Mouse (Mus musculus) cerebellum, adult 2 months (tissue): ENCODE results near the gene Fdx1. TPM values are rescaled to one million over a fixed set of nuclear protein-coding genes. Genes with fewer than 3 reads are reported as not detected.
A peak's percentile ranks its signal among the peaks of the same experiment; 100 is the strongest.

Experiments used
- DNase-seq, 2 experiments: peaks; one replicate each; pipeline ENCODE4 v3.0.0; 2021
- H3K27ac ChIP-seq: fragments of 200-500 bp; 2 replicates; pipeline ENCODE4 v1.5.1; 2012; ENCODE audit warnings: low read length, control low read depth, inconsistent platforms; ENCODE audit not compliant: insufficient read depth
- H3K27me3 ChIP-seq: fragments of 200-500 bp; 2 replicates; pipeline ENCODE4 v1.6.1; 2012; ENCODE audit warnings: inconsistent platforms, mild to moderate bottlenecking, low read length, moderate library complexity; ENCODE audit not compliant: control insufficient read depth, insufficient read depth
- H3K4me1 ChIP-seq: fragments of 200-500 bp; 2 replicates; pipeline ENCODE4 v1.6.1; 2011; ENCODE audit warnings: low read length; ENCODE audit not compliant: control insufficient read depth, insufficient read depth
- H3K4me3 ChIP-seq: fragments of 200-500 bp; replicated peaks from 2 replicates; pipeline ENCODE3; 2011; ENCODE audit warnings: mild to moderate bottlenecking, low read depth, low read length, control low read depth; ENCODE audit not compliant: insufficient read depth
- CTCF ChIP-seq: fragments of 200-500 bp; IDR thresholded peaks from 2 replicates; pipeline ENCODE4 v1.5.1; 2011; ENCODE audit warnings: low read depth, mild to moderate bottlenecking, control low read depth, low read length, moderate library complexity, borderline replicate concordance; ENCODE audit not compliant: insufficient read depth
- POLR2A ChIP-seq: fragments of 200-500 bp; IDR thresholded peaks from 2 replicates; pipeline ENCODE4 v1.6.1; 2011; ENCODE audit warnings: low read length, control low read depth, borderline replicate concordance; ENCODE audit not compliant: insufficient read depth
- WGBS: fragments of 180-500 bp; shearing (Covaris S2); methylation state at CpG from one replicate; pipeline ENCODE4 v1.1.7; 2018; 5-methylcytosine and 5-hydroxymethylcytosine counted together
- polyA plus RNA-seq: library from polyadenylated mRNA; depleted of rRNA; stranded (reverse); fragments of >200 nt; gene quantifications from 2 replicates; pipeline ENCODE4 v1.2.3, GENCODE M21; 2012; rRNA removed

Gene Fdx1
- polyA plus RNA-seq, result 35.1 and 36.8 TPM in 2 replicates

GRCm38 (mm10) chr9:51962975-51963701 lies at the start of gene Fdx1:
Fdx1 (minus strand) TSS chr9:51963556.
- H3K27me3 ChIP-seq, result no peaks in the 10 kb centered on the region
- TF ChIP-seq CTCF, result no peak
- peak; percentile 62; the same call in 1 of the 2 replicates for TF ChIP-seq POLR2A
- peak within 1 kb of the TSS; percentile 81 for H3K27ac ChIP-seq
- H3K4me3 ChIP-seq, result peak within 1 kb of the TSS; percentile 76
- WGBS, result under 1% methylated on average over 72 of the region's 81 CpGs
- peaks cover 7% of the 10 kb centered on the region for H3K4me1 ChIP-seq
- DNase-seq, result peak; percentile 77 to 80

DNA sequence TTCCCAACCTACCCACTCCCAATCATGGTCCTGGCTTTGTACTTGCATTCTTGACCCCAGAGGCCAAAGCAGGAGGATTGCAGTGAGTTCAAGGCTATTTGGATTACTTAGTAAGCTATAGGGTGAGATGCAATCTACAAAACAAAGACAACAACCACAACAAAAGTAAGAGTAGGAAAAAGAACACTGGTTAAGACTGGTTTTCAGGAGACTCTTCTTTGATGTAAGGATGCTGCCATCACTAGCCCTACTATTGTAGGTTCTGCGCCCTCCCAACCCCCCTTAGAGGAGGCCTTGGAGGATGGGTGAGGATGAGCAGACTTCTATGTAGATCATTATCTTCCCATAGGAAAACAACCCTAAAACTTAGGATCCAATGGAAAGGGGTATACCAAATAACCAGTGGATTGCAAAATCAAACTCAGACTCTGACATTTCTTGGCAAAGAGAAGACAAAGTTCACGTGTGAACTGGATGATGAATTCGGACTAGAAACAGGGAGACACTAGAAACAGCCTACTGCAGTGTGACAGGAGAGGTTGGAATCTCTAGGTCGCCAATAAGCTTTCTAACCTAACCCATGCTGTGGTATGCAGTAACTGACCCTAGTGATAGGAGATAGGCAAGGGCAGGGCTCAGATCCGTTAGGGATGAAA lies 49.6 kb upstream of the Fdx1 start:
- Histone ChIP-seq H3K27me3 (no peaks in the 10 kb centered on the region), H3K4me1 (no peaks in the 10 kb centered on the region), H3K4me3 (no peak overlapping the region), H3K27ac (no peak overlapping the region)
- 76% methylated on average over 5 of the region's 5 CpGs for WGBS
- no peak for TF ChIP-seq CTCF
- no peak for TF ChIP-seq POLR2A
- DNase-seq, result no peak

- no peaks in the 10 kb centered on the region for H3K27me3 ChIP-seq
- DNase-seq, result no peak
- no peak overlapping the region for H3K27ac ChIP-seq
- H3K4me3 ChIP-seq, result no peak overlapping the region
- 100% methylated on average over 1 of the region's 1 CpGs for WGBS
- H3K4me1 ChIP-seq, result no peaks in the 10 kb centered on the region
- TF ChIP-seq POLR2A, result no peak
- TF ChIP-seq CTCF, result no peak
Observed at GRCm38 (mm10) chr9:52012311-52012710, 49.0 kb upstream of the Fdx1 start.

DNA sequence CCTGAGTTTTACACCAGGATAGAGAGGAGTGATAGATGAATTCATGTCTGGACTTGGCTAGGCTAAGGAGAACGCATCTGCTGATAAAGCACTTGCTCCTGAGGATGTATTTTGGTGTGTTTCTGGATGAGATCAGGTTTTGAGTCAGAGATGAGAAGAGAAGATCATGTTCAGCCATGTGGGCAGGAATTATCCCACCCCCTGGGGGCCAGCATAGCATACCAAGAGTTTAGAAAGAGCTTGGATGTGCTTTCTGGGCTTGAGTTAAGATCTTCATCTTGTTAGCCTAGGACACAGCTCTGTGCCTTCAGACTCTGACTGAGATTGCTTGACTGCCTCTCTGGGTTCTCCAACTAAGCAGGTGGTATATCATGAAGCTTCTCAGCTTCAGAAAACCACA lies 45.2 kb upstream of the Fdx1 start:
- no peaks in the 10 kb centered on the region for H3K4me1 ChIP-seq
- no peak overlapping the region for H3K4me3 ChIP-seq
- TF ChIP-seq POLR2A (no peak), CTCF (no peak)
- DNase-seq, result no peak
- H3K27ac ChIP-seq, result no peak overlapping the region
- 86% methylated on average over 1 of the region's 1 CpGs for WGBS
- H3K27me3 ChIP-seq, result no peaks in the 10 kb centered on the region

GRCm38 (mm10) chr9:52007341-52007740 lies 44.0 kb upstream of the Fdx1 start:
- WGBS, result 48% methylated on average over 2 of the region's 2 CpGs
- H3K27me3 ChIP-seq, result no peaks in the 10 kb centered on the region
- no peak for TF ChIP-seq POLR2A
- no peak for TF ChIP-seq CTCF

DNA sequence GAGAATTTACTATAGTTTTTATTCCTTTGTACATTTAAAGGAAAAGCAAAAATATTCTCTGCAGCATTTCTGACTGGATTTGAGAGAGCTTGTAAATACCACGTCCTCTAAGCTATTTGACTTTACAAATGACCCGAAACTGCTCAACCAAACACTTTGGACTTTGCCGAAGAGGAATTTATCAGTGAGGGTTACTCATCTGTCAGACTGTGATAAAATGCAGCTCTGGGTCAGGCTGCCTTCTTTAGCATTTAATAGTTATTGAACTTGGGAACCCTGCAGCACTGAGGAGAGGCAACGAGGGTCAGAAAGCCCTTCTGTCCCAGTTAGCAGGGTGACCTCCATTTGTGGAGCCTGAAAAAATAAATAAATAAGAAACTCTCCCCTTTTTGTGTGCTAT lies 40.1 kb upstream of the Fdx1 start:
- no peak overlapping the region for H3K27ac ChIP-seq
- 91% methylated on average over 4 of the region's 4 CpGs for WGBS
- TF ChIP-seq POLR2A (no peak), CTCF (no peak)

More at GRCm38 (mm10) chr9:52007341-52007740, 44.0 kb upstream of the Fdx1 start:
- Histone ChIP-seq H3K27ac (no peak overlapping the region), H3K4me1 (no peaks in the 10 kb centered on the region), H3K4me3 (no peak overlapping the region)
- no peak for DNase-seq

DNA sequence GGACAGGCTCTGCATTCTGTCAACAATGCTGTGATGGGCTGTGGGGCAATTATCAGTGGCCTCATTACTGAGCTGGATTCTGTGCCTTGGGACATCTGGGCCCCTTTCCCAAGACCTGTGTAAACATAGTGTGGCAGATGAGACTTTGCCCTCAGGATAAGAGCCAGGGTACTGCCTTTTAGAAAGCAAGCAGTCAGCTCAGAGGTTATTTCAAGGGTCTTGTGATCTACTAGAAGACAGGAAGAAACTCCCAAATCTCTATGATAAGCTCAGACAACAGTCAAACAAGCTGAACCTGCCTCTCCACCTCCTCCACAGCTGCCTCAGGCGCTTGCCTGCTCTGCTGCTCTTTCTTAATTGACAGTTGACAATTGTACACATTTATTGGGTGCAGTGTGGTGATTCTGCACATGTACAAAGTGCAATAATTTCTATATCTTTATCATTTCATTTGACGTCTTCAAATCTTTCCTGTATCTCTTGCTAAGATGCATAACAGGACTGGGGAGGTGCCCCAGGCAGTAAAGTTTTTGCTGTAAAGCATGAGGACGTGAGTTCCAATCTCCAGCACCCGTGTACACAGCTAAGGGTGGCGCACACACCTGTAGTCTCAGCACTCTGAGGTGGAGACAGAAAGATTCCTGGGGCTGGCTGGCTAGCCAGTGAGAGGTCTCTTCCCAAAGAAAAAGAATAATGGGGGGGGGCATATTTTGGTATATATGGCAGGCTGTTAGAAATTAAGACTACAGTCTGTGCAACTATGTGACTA lies 32.2 kb upstream of the Fdx1 start:
- no peak overlapping the region for H3K27ac ChIP-seq
- no peak overlapping the region for H3K4me3 ChIP-seq
- DNase-seq, result no peak
- H3K4me1 ChIP-seq, result no peaks in the 10 kb centered on the region
- 91% methylated on average over 5 of the region's 5 CpGs for WGBS
- H3K27me3 ChIP-seq, result no peaks in the 10 kb centered on the region
- TF ChIP-seq CTCF (no peak), POLR2A (no peak)

More for the DNA sequence above, 40.1 kb upstream of the Fdx1 start:
- H3K4me3 ChIP-seq, result no peak overlapping the region
- no peaks in the 10 kb centered on the region for H3K4me1 ChIP-seq
- H3K27me3 ChIP-seq, result no peaks in the 10 kb centered on the region
- no peak for DNase-seq
